Mouse (Mus musculus) lung, postnatal 0 days (tissue): ENCODE measurements around the gene Rap2b. TPM values are rescaled to one million over a fixed set of nuclear protein-coding genes. Genes with fewer than 3 reads are reported as not detected.

Source experiments
- ATAC-seq: fragments of 200-750 bp; cut with Nextera tagmentation; 2 replicates; pipeline ENCODE4 v1.8.0; 2017; ENCODE audit warnings: moderate library complexity
- DNase-seq: peaks from one replicate; pipeline ENCODE4 v3.0.0-alpha.2; 2016; ENCODE audit warnings: low spot score
- H3K27ac ChIP-seq: fragments of 300-500 bp; sonication (generic); 2 replicates; pipeline ENCODE4 v1.5.1; 2014; ENCODE audit warnings: antibody characterized with exemption, mild to moderate bottlenecking, low read length, mixed read lengths
- H3K27me3 ChIP-seq: fragments of 300-500 bp; sonication (generic); replicated peaks from 2 replicates; pipeline ENCODE4 v1.6.1; 2014; ENCODE audit warnings: low read length, mixed read lengths; ENCODE audit not compliant: insufficient read depth
- H3K36me3 ChIP-seq: fragments of 300-500 bp; sonication (generic); 2 replicates; pipeline ENCODE4 v1.6.1; 2014; ENCODE audit warnings: low read length, mixed read lengths; ENCODE audit not compliant: insufficient read depth
- H3K4me1 ChIP-seq: fragments of 300-500 bp; sonication (generic); 2 replicates; pipeline ENCODE4 v1.6.1; 2014; ENCODE audit warnings: antibody characterized with exemption, low read depth, low read length, mixed read lengths; ENCODE audit not compliant: insufficient read depth
- H3K4me2 ChIP-seq: fragments of 300-500 bp; sonication (generic); replicated peaks from 2 replicates; pipeline ENCODE4 v1.6.1; 2014; ENCODE audit warnings: low read depth, mild to moderate bottlenecking, low read length, moderate library complexity, mixed read lengths
- H3K4me3 ChIP-seq: fragments of 300-500 bp; sonication (generic); 2 replicates; pipeline ENCODE4 v1.5.1; 2014; ENCODE audit warnings: low read depth, low read length
- H3K9ac ChIP-seq: fragments of 300-500 bp; sonication (generic); replicated peaks from 2 replicates; pipeline ENCODE4 v1.6.1; 2014; ENCODE audit warnings: low read depth, mild to moderate bottlenecking
- H3K9me3 ChIP-seq: fragments of 300-500 bp; sonication (generic); 2 replicates; pipeline ENCODE4 v1.6.1; 2016; ENCODE audit warnings: low read length, mixed read lengths
- CTCF ChIP-seq: IDR thresholded peaks from 2 replicates; pipeline ENCODE4 v1.5.1; 2016; ENCODE audit warnings: antibody characterized with exemption, mild to moderate bottlenecking
- EP300 ChIP-seq: IDR thresholded peaks from 2 replicates; pipeline ENCODE4 v1.6.1; 2016; ENCODE audit warnings: antibody characterized with exemption, mild to moderate bottlenecking, control low read depth
- WGBS: fragments of 180-500 bp; shearing (Covaris S2); extraction: QIAGEN DNeasy Blood & Tissue Kit; methylation state at CpG from one replicate; pipeline ENCODE4 v1.1.7; 2014; 5-methylcytosine and 5-hydroxymethylcytosine counted together
- polyA plus RNA-seq: library from polyadenylated mRNA; unstranded; fragments of >200 nt; fragmentation: Nextera tagmentation; extraction: Ambion mirVana; gene quantifications from 2 replicates; pipeline ENCODE4 v1.2.1, GENCODE M21; 2015

Gene Rap2b
- polyA plus RNA-seq, result 6.8 and 7.0 TPM in 2 replicates

DNA sequence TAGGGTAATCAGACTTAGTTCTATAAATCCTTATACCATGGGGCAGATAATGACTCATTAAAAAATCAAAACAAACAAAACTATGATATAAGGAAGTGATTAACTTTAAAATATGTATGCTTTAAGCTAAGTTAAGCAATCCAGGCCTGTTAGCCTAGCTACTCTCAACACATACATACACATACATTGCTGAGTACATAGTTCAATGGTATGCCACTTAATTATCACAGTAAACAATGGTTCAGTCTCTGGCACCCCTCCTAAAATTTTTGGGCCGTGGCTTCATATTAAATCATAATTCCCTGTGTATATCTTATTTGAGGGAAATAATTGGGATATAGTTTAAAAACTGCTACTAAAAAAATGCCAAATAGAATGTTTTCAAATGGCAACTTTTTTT lies at the start of gene Rap2b:
Gene Rap2b, plus strand, starts transcription at position 301 of the 400 bp plus-strand sequence.
- H3K36me3 ChIP-seq, result no peaks in the 10 kb centered on the region
- 52% methylated on average over 1 of the region's 1 CpGs for WGBS
- TF ChIP-seq EP300, result no peak
- no peak for TF ChIP-seq CTCF
- no peak within 1 kb of the TSS for H3K27ac ChIP-seq
- no peak within 1 kb of the TSS for H3K9ac ChIP-seq
- no peak within 1 kb of the TSS for H3K4me3 ChIP-seq
- H3K9me3 ChIP-seq, result no peaks in the 10 kb centered on the region
- no peaks in the 10 kb centered on the region for H3K27me3 ChIP-seq
- no peak for DNase-seq
- 0 out of 2 replicates have a peak, but pooled peaks cover 2% of the 10 kb centered on the region for H3K4me1 ChIP-seq
- H3K4me2 ChIP-seq, result no peak within 1 kb of the TSS
- no peak for ATAC-seq

DNA sequence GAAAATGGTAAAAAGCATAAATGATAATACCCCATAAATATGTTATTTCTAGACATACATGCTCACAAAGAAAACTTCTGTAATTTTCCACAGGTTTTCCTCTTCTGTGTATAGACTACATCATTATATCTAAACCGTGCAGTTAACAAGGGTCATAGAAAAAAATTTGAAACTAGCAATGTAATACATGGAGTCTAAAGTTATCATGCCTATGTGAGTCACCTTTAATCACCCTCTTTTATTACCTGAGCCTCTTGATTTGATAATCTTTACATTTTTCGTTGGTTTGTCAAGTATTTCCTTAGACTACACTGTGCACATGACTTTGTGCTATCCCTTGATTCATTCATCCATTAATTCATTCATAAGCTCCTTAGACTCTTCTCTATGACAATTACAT lies 46.4 kb upstream of the Rap2b start:
- Histone ChIP-seq H3K4me3 (no peak overlapping the region), H3K4me1 (no peaks in the 10 kb centered on the region), H3K27ac (no peak overlapping the region), H3K9me3 (no peaks in the 10 kb centered on the region), H3K4me2 (no peak overlapping the region), H3K27me3 (no peaks in the 10 kb centered on the region), H3K36me3 (no peaks in the 10 kb centered on the region), H3K9ac (no peak overlapping the region)
- WGBS, result 72% methylated on average over 2 of the region's 2 CpGs
- TF ChIP-seq EP300 (no peak), CTCF (no peak)
- ATAC-seq (no peak), DNase-seq (no peak)

DNA sequence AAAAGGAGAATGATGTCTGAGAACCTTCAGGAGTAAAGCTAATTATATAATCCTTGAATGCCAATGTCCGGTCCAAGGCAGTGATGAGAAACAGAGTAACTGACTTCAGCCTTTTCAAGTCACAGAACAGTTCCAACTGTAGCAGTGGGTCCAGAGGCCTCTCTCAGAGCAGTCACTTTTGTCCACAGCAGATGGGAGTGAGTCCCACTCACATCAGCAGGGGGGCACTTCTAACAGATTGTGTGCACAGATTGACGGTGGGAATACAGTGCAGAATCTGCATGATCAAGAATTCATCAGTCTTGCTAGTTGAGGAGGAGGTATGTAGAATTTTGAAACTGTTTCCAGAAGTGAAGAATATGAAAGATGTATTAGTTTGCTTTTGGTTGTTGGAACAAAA lies 41.4 kb upstream of the Rap2b start:
- no peak overlapping the region for H3K4me3 ChIP-seq
- H3K9ac ChIP-seq, result no peak overlapping the region
- TF ChIP-seq EP300 (no peak), CTCF (no peak)
- DNase-seq (no peak), ATAC-seq (no peak)
- no peaks in the 10 kb centered on the region for H3K27me3 ChIP-seq
- 77% methylated on average over 2 of the region's 2 CpGs for WGBS
- no peaks in the 10 kb centered on the region for H3K36me3 ChIP-seq
- H3K4me2 ChIP-seq, result no peak overlapping the region
- no peaks in the 10 kb centered on the region for H3K9me3 ChIP-seq
- H3K27ac ChIP-seq, result no peak overlapping the region
- H3K4me1 ChIP-seq, result no peaks in the 10 kb centered on the region

- H3K4me1 ChIP-seq, result no peaks in the 10 kb centered on the region
- H3K9ac ChIP-seq, result no peak overlapping the region
- TF ChIP-seq EP300 (no peak), CTCF (no peak)
- 67% methylated on average over 6 of the region's 6 CpGs for WGBS
- no peak overlapping the region for H3K4me3 ChIP-seq
- H3K9me3 ChIP-seq, result no peaks in the 10 kb centered on the region
- DNase-seq (no peak), ATAC-seq (no peak)
- no peaks in the 10 kb centered on the region for H3K36me3 ChIP-seq
- H3K4me2 ChIP-seq, result no peak overlapping the region
- no peak overlapping the region for H3K27ac ChIP-seq
- H3K27me3 ChIP-seq, result no peaks in the 10 kb centered on the region
These were observed 39.8 kb upstream of the Rap2b start for GRCm38 (mm10) chr3:61321632-61322031.

GRCm38 (mm10) chr3:61336205-61336604 lies 25.2 kb upstream of the Rap2b start:
- H3K4me3 ChIP-seq, result no peak overlapping the region
- no peaks in the 10 kb centered on the region for H3K4me1 ChIP-seq
- H3K9ac ChIP-seq, result no peak overlapping the region
- H3K27ac ChIP-seq, result no peak overlapping the region
- WGBS, result 33% methylated on average over 2 of the region's 2 CpGs
- DNase-seq (no peak), ATAC-seq (no peak)
- no peaks in the 10 kb centered on the region for H3K27me3 ChIP-seq
- TF ChIP-seq CTCF (no peak), EP300 (no peak)
- H3K36me3 ChIP-seq, result no peaks in the 10 kb centered on the region
- no peak overlapping the region for H3K4me2 ChIP-seq
- no peaks in the 10 kb centered on the region for H3K9me3 ChIP-seq

- Histone ChIP-seq H3K4me3 (no peak overlapping the region), H3K9ac (no peak overlapping the region), H3K4me1 (no peaks in the 10 kb centered on the region), H3K36me3 (no peaks in the 10 kb centered on the region), H3K4me2 (no peak overlapping the region), H3K9me3 (no peaks in the 10 kb centered on the region), H3K27me3 (no peaks in the 10 kb centered on the region), H3K27ac (no peak overlapping the region)
- TF ChIP-seq EP300, result no peak
- TF ChIP-seq CTCF, result no peak
- DNase-seq (no peak), ATAC-seq (no peak)
- WGBS, result 76% methylated on average over 3 of the region's 3 CpGs
These were observed 24.2 kb upstream of the Rap2b start for GRCm38 (mm10) chr3:61337230-61337629.

GRCm38 (mm10) chr3:61340321-61340720 lies 21.1 kb upstream of the Rap2b start:
- no peaks in the 10 kb centered on the region for H3K27me3 ChIP-seq
- no peaks in the 10 kb centered on the region for H3K36me3 ChIP-seq
- no peak for TF ChIP-seq EP300
- no peak for TF ChIP-seq CTCF
- ATAC-seq (no peak), DNase-seq (peak; percentile 5)
- no peaks in the 10 kb centered on the region for H3K9me3 ChIP-seq
- WGBS, result 60% methylated on average over 5 of the region's 5 CpGs
- H3K4me1 ChIP-seq, result no peaks in the 10 kb centered on the region
- H3K4me3 ChIP-seq, result no peak overlapping the region
- H3K27ac ChIP-seq, result no peak overlapping the region
- H3K4me2 ChIP-seq, result no peak overlapping the region
- no peak overlapping the region for H3K9ac ChIP-seq
